Mouse (Mus musculus): ENCODE results near the gene Rnf150.

DNA sequence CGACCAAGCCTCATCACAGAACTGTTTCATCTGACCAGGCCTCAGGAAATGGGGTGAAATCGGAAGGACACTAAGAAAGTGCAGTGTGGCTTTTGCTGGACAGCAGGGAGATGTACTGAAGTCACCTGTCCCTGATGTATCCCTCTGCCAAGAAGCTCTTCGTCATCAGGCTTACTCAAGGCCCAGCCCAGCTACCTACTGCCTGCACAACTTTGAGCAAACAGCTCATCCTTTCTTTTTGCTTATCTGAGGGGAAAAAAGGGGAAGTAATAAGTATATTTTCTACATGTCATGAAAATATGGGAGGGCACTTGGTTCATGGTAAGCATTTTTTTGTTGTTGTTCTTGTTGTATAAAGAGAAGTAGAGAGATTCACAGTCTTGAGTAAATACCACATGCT is 191.6 kb downstream of the Rnf150 start:
- no peak for TF ChIP-seq HCFC1 (IDR thresholded peaks at IDR 0.05; ENCODE audit: borderline replicate concordance, insufficient read depth, low read length)
- no peak for TF ChIP-seq MAFK (IDR thresholded peaks at IDR 0.05; ENCODE audit: insufficient read depth, low read depth, low read length)
